Mouse (Mus musculus) thymus, postnatal 10 days (tissue): ENCODE measurements around the gene Qrfp.
A peak's percentile ranks its signal among the peaks of the same experiment; 100 is the strongest.

Experiments
- DNase-seq, 2 experiments: peaks; one replicate each; pipeline ENCODE4 v3.0.0; 2021; ENCODE audit warnings: low spot score in 2 of 2

The Qrfp gene

DNA sequence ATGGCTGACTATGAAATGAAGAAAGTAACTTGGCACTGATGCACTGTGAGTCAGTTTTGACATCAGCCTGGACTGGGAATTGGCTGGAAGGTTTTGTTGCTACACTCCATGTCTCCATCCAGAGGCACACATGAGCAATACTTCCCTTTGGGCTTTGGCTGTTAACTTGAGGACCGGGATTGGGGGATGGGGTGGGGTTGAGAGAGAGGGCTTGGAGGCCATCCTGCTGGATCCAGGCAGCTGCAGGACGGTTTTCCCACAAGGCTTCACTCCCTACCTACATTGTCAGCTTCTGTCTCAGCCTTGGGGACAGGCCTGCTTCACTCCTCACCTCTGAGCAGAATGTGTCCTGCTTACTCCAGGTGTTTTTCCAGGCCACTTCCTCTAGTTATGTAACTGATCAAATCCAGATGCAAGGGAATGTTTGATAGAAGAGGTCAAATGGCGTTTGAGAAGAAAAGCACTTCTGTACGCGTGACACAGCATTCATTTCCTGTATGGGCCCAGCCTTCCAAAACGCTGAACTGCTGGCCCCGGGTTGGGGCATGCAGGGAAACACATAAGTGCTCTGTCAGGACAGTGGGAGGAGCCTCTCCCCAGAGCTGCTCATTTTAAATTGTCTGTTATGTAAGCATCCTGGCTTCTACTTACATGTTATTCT is 39.5 kb downstream of the Qrfp start:
- DNase-seq = peak; percentile 39 to 47

DNA sequence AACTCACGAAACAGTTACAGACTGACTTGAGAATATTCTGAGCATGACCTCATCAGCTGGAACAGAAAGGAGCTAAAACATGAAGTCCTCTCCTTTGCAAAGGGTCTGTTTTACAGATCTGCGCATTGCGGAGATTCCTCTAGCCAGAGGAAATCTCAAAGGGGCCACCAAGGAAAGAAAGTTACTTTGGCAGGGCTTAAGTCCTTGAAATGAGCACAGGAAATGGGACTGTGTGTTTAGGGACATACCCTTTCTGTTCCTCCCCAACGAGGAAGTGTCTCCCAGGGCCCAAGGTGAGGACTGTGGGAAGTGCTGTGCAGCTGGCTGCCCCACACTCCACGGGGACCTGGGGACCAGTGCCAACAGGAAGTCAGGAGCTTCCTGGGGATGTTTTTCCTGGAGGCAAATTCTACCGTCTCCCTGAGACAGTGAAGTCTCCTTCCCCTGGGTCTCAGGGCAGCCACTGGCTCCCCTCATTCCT is 40.7 kb downstream of the Qrfp start:
- DNase-seq = no peak

DNA sequence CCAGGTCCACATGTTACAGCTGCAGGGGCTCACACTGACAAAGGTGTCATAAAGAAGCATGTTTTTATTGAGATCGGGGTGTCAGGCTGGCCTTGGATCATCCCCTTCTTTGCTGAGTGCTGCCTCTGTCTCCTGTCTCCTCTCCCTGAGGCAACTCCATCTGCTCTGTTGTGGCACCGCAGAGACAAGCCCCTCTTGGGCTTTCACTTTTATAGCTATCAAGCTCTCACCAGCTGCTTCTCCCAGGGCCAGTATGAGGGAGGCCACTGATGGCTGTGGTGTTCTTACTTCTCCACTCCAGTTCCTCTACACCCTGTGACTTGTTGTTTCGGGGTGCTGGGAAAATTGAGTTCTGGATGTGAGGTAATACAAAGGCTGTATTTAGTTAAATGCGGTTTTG is 41.3 kb downstream of the Qrfp start:
- no peak for DNase-seq

DNA sequence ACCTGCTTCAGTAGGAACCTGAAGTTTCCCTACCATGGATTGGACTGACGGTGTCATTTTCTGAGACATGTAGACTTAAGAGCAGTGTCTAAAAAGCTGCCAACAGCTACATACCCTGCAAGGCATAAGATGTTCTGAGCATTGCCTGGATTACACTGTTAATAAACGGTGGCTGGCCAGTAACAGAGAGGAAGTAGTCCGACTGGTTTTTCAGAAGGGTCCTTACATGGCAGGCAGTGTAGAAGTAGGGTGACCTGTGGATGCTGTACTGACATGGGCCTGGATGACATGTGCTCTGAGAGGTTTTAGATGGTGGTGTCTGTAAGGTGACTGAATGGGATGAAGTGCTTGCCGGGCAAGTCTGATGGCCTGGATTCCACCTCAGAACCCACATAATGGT is 42.6 kb downstream of the Qrfp start:
- DNase-seq = no peak

GRCm38 (mm10) chr2:31767104-31767503 is 43.3 kb downstream of the Qrfp start:
- DNase-seq = no peak

- DNase-seq = no peak
These were observed 47.1 kb downstream of the Qrfp start for GRCm38 (mm10) chr2:31763271-31763670.

DNA sequence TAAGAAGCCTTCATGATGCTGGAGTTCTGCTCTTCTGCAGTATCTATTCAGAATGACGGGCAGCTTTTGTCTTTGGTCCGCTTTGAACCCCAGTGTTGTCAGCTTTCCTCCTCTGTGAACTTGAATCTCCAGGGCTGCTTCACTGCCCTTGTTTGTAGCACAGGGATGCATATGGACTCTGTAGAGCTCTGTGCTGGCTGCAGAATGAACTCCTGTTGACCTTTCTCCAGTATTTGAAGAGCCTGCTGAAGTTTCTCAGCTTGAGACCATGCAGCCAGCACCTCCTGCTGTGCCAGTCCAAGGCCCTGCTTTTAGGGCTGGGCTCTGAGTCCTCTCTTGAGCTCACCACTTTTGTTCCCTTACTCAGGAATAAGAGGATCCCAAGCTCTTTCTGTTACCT is 47.5 kb downstream of the Qrfp start:
- no peak for DNase-seq

DNA sequence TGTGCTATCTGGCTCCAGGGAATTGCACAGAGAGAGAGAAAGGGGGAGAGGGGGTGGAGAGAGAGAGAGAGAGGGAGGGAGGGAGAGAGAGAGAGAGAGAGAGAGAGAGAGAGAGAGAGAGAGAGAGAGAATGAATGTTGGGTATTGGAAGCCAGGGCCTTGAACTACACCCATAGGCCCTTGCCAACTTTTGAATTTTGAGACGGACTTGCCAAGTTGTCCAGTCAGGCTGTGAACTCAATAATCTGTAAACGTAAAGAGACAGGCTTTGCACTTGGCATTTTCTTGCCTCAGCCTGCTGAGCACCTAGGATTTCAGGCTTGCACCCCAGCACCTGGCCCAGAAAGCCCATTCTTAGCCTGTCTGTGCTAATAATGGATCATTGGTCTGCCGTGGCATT is 48.2 kb downstream of the Qrfp start:
- no peak for DNase-seq

- no peak for DNase-seq
These were observed 48.8 kb downstream of the Qrfp start for GRCm38 (mm10) chr2:31761585-31761984.

- DNase-seq = no peak
These were observed 49.3 kb downstream of the Qrfp start for GRCm38 (mm10) chr2:31761115-31761531.

- DNase-seq = no peak
These were observed 49.9 kb downstream of the Qrfp start for GRCm38 (mm10) chr2:31760486-31760885.

- peak; percentile 70 to 79 for DNase-seq
These were observed 50.5 kb downstream of the Qrfp start for GRCm38 (mm10) chr2:31759751-31760460.

- DNase-seq = no peak
These were observed 51.4 kb downstream of the Qrfp start for GRCm38 (mm10) chr2:31758966-31759365.

- DNase-seq = no peak
These were observed 52.9 kb downstream of the Qrfp start for GRCm38 (mm10) chr2:31757472-31757871.
